Mouse (Mus musculus) brain, embryonic 14.5 days (tissue): ENCODE results near the gene Dclk1. TPM values are rescaled to one million over a fixed set of nuclear protein-coding genes. Genes with fewer than 3 reads are reported as not detected.

Source experiments
- DNase-seq: peaks from one replicate; pipeline ENCODE4 v3.0.0-alpha.2; 2011; ENCODE audit warnings: low read depth
- CTCF ChIP-seq: fragments of 200-500 bp; IDR thresholded peaks from 2 replicates; pipeline ENCODE4 v1.5.1; 2012; ENCODE audit warnings: inconsistent platforms, mild to moderate bottlenecking, moderate library complexity, borderline replicate concordance; ENCODE audit not compliant: insufficient read depth, insufficient read length; ENCODE audit errors: extremely low read depth
- POLR2A ChIP-seq: fragments of 200-500 bp; IDR thresholded peaks from 2 replicates; pipeline ENCODE4 v1.6.1; 2012; ENCODE audit warnings: mild to moderate bottlenecking, inconsistent platforms, borderline replicate concordance; ENCODE audit not compliant: poor library complexity, insufficient read depth, insufficient read length, severe bottlenecking; ENCODE audit errors: extremely low read depth
- polyA plus RNA-seq: library from polyadenylated mRNA; depleted of rRNA; stranded (reverse); fragments of >200 nt; gene quantifications from 2 replicates; pipeline ENCODE4 v1.2.3, GENCODE M21; 2012; rRNA removed

Gene Dclk1
- polyA plus RNA-seq, 1 experiment, result 175 TPM

DNA sequence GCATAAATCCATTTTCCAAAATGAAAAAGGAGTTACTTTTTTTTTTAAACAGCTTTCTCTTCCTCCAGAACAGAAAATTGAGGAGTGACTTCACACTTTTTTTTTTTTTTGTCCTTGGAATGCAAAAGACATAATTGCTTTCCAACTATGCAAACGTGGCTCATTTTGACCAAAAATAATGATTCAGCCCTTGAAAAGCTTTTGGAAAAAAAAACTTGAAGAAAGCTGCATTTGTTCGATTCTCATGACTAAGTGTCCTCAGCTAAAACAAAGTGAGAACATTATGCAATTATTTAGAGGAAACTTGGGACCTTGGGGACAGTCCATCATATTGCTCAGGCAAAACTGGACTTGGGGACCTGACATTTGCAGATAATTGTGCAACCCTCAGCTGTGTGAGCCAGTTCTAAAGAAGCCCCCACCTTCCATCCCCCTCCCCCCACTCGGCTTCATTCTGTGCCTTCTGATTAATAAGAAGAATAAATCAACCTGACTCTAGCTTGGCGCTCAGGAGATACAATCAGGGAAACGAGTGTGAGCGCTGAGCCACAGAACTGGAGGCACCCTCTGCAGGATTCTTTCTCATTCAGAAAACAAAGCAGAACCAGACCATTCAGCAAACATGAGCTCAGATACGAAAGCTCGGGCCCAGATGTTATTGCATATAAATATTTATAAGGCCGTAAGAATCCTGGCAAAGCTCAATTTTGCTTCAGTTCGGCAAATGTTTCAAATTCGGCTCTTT lies 329.6 kb downstream of the Dclk1 start:
- DNase-seq, result peak; percentile 79
- TF ChIP-seq CTCF (no peak), POLR2A (no peak)

DNA sequence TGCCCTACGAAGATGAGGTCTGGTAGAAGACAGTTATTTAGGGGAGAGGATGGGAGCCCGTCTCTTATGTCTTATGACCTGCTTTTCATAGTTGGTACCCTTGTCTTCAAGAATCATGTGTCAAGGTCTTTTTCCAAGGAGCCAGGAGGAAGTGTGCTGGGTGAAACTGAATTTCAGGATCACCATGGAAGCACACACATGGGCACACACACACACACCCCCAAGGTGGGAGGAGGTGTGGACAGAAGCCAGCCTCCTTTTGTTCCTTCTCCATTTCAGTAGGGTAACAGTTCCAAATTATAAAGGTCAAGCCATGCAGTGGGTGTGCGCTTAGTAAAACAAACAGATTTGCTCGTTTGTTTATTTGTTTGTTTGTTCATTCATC lies 330.1 kb downstream of the Dclk1 start:
- DNase-seq, result no peak
- TF ChIP-seq CTCF (no peak), POLR2A (no peak)

DNA sequence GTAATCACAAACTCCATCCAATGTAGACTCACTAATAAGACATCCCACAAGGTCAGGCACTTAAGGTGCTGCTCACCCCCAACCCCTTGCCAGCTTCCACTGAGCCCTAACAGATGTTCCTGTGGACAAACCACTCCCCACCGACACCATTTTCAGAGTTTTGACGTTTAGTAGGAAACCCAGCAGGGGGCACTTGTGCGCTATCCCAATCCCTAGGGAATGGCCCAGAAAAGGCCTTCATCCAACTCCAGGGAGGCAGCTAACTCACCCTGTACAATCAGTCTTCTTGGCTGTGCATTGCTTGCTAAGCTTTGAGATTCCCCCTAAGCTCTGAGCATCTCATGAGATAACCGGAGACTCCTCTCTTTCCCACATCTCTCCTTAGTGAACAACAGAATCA lies 331.8 kb downstream of the Dclk1 start:
- peak; percentile 39 for DNase-seq
- no peak for TF ChIP-seq POLR2A
- TF ChIP-seq CTCF, result peak; percentile 35; the same call in 1 of the 2 replicates

DNA sequence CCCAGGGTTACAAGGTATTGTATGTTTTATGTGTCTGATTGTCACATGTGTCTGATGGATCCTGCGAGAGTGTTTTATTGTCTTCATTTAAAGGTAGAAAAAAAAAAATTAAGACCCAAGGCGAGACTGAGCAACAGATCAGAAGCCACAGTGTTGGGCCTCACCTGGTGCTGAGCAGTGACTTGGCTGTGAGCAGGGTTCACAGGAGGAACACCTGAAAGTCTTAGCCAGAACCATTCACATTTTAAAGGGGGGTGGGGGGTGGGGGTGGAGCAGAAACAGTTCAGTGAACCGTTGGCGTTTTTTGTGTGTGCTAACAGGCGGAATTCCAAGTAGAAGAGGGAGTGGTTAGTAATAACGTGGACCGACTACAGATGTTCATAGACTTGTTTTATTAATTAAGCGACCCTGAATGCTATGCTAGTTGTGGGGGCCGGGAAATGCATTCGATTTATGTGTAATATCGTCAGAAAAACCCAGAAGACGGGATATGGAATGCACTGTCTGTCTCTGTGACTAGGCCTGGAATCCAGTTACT lies 345.3 kb downstream of the Dclk1 start:
- DNase-seq, result no peak
- no peak for TF ChIP-seq CTCF

DNA sequence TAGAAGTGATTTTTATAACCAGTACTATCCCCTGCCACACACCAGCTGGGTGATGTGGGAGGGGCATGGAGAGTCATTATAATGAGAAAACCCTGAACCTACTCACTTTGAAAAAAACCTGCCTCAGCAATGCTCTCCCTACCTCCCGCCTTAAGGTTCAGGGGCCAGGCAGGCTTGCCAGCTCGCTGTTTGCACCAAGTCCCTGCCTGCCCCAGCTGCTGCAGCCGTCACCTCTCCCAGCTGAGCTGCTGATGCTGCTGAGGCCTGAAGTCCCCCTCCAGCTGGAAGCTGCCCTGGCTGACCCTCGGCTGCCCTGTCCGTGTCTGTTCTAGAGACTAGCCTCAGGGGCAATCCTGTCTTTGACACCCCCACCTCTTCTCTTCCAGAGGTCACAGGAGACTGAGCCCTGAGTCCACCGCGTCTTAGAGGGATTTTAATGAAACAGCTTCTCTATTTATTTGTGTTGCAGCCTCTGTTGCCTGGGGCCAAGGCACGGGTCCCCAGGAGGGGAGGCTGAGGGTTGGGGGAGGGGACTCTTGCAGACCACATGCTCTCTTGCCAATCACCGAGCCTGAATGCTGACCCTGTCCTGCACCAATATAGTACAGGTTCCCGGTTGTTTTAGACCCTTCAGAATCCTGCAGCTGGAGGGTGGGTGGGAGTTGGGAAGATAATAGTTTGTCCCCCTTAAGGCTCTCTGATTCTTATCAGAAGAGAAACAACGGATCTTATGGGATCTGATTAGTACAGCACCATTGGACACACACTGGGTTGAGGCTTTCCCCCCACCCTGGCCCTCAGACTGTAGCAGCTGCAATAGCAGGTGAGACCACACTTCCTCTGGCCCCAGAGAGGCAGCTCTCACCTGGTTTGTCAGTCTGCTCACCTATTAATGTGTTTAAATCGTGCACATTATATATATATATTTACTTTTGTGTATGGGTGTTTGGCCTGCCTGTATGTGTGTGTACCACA lies 346.1 kb downstream of the Dclk1 start:
- DNase-seq, result peak; percentile 81
- TF ChIP-seq POLR2A, result no peak
- TF ChIP-seq CTCF, result no peak

Other genes with a start within 250 kb of the Dclk1 start
- gene Ccna1, start 186.9 kb upstream of the Dclk1 start, polyA plus RNA-seq, result 2.1 and 2.8 TPM in 2 replicates
- gene Spg20, start 130.3 kb upstream of the Dclk1 start, polyA plus RNA-seq, result 13.2 and 15.7 TPM in 2 replicates
- gene Ccdc169, start 105.0 kb upstream of the Dclk1 start, polyA plus RNA-seq, result 0.25 and 0.33 TPM in 2 replicates
- gene Sohlh2, start 60.3 kb upstream of the Dclk1 start, polyA plus RNA-seq, result 0.04 TPM in 1 of 2 replicates, not detected in the other
- gene Gm21954, start 229.8 kb downstream of the Dclk1 start, polyA plus RNA-seq, result not detected in 2 replicates